Mouse (Mus musculus) E14TG2a.4 (cell line): ENCODE data around the gene Smc6.

Source experiments
- H3K27me3 ChIP-seq: 2 replicates; pipeline ENCODE4 v1.6.1; 2014; ENCODE audit warnings: low read length, control low read depth; ENCODE audit not compliant: insufficient read depth
- H3K36me3 ChIP-seq: 2 replicates; pipeline ENCODE4 v1.6.1; 2014; ENCODE audit warnings: low read length, control low read depth; ENCODE audit not compliant: insufficient read depth
- H3K4me1 ChIP-seq: replicated peaks from 2 replicates; pipeline ENCODE4 v1.6.1; 2014; ENCODE audit warnings: low read depth, low read length, control low read depth
- H3K4me3 ChIP-seq: replicated peaks from 2 replicates; pipeline ENCODE4 v1.5.1; 2014; ENCODE audit warnings: mild to moderate bottlenecking, low read length
- H3K9me3 ChIP-seq: 2 replicates; pipeline ENCODE4 v1.6.1; 2014; ENCODE audit warnings: low read length, control low read depth
- CTCF ChIP-seq: conservative IDR thresholded peaks from 2 replicates; pipeline ENCODE4 v1.5.1; 2014; ENCODE audit warnings: low read length
- NANOG ChIP-seq: IDR thresholded peaks from 2 replicates; pipeline ENCODE4 v1.6.1; 2014; ENCODE audit warnings: borderline replicate concordance, low read length, mixed read lengths
- POU5F1 ChIP-seq: IDR thresholded peaks from 2 replicates; pipeline ENCODE4 v1.6.1; 2014; ENCODE audit warnings: low read length, borderline replicate concordance

The Smc6 gene

GRCm38 (mm10) chr12:11226529-11227268 lies 39.0 kb upstream of the Smc6 start:
- H3K4me1 ChIP-seq = peaks cover 43% of the 10 kb centered on the region
- TF ChIP-seq NANOG (no peak), POU5F1 (no peak)
- no peak overlapping the region for H3K4me3 ChIP-seq
- H3K36me3 ChIP-seq = no peaks in the 10 kb centered on the region
- no peaks in the 10 kb centered on the region for H3K9me3 ChIP-seq
- H3K27me3 ChIP-seq = no peaks in the 10 kb centered on the region

- H3K9me3 ChIP-seq = no peaks in the 10 kb centered on the region
- H3K27me3 ChIP-seq = no peaks in the 10 kb centered on the region
- H3K4me1 ChIP-seq = peaks cover 9% of the 10 kb centered on the region
- TF ChIP-seq POU5F1 = no peak
- no peak for TF ChIP-seq NANOG
- TF ChIP-seq CTCF = no peak
- H3K36me3 ChIP-seq = no peaks in the 10 kb centered on the region
- H3K4me3 ChIP-seq = no peak overlapping the region
Observed at GRCm38 (mm10) chr12:11230267-11230666, 35.4 kb upstream of the Smc6 start.

- peaks cover 5% of the 10 kb centered on the region for H3K36me3 ChIP-seq
- H3K4me1 ChIP-seq = no peaks in the 10 kb centered on the region
- no peaks in the 10 kb centered on the region for H3K27me3 ChIP-seq
- H3K9me3 ChIP-seq = no peaks in the 10 kb centered on the region
- no peak overlapping the region for H3K4me3 ChIP-seq
- TF ChIP-seq POU5F1 (no peak), CTCF (no peak), NANOG (no peak)
Observed at GRCm38 (mm10) chr12:11235996-11236395, 29.7 kb upstream of the Smc6 start.

- H3K36me3 ChIP-seq = peaks cover 77% of the 10 kb centered on the region
Observed at GRCm38 (mm10) chr12:11247460-11247859, 18.2 kb upstream of the Smc6 start.

GRCm38 (mm10) chr12:11250322-11250721 lies 15.4 kb upstream of the Smc6 start:
- H3K9me3 ChIP-seq = no peaks in the 10 kb centered on the region
- no peaks in the 10 kb centered on the region for H3K4me1 ChIP-seq
- no peak overlapping the region for H3K4me3 ChIP-seq
- no peak for TF ChIP-seq CTCF
- no peak for TF ChIP-seq POU5F1
- TF ChIP-seq NANOG = no peak
- H3K36me3 ChIP-seq = peaks cover 71% of the 10 kb centered on the region
- H3K27me3 ChIP-seq = no peaks in the 10 kb centered on the region

More at GRCm38 (mm10) chr12:11247460-11247859, 18.2 kb upstream of the Smc6 start:
- TF ChIP-seq CTCF (no peak), POU5F1 (no peak), NANOG (no peak)
- Histone ChIP-seq H3K27me3 (no peaks in the 10 kb centered on the region), H3K4me3 (no peak overlapping the region), H3K9me3 (no peaks in the 10 kb centered on the region), H3K4me1 (no peaks in the 10 kb centered on the region)

GRCm38 (mm10) chr12:11264895-11265294 lies 791 bp upstream of the Smc6 start:
- no peaks in the 10 kb centered on the region for H3K27me3 ChIP-seq
- peak overlapping the region; percentile 95 for H3K4me3 ChIP-seq
- H3K4me1 ChIP-seq = peaks cover 31% of the 10 kb centered on the region
- peaks cover 9% of the 10 kb centered on the region for H3K36me3 ChIP-seq
- TF ChIP-seq POU5F1 (no peak), CTCF (no peak), NANOG (no peak)
- H3K9me3 ChIP-seq = no peaks in the 10 kb centered on the region

- peak overlapping the region; percentile 95 for H3K4me3 ChIP-seq
- no peak for TF ChIP-seq POU5F1
- TF ChIP-seq NANOG = no peak
- no peak for TF ChIP-seq CTCF
- H3K36me3 ChIP-seq = peaks cover 12% of the 10 kb centered on the region
Observed at GRCm38 (mm10) chr12:11266282-11266985, 748 bp downstream of the Smc6 start.

GRCm38 (mm10) chr12:11267030-11267429 lies 1.3 kb downstream of the Smc6 start:
- Histone ChIP-seq H3K27me3 (no peaks in the 10 kb centered on the region), H3K4me1 (peaks cover 31% of the 10 kb centered on the region), H3K36me3 (peaks cover 15% of the 10 kb centered on the region), H3K4me3 (peak overlapping the region; percentile 95), H3K9me3 (no peaks in the 10 kb centered on the region)
- TF ChIP-seq CTCF = no peak

More at GRCm38 (mm10) chr12:11266282-11266985, 748 bp downstream of the Smc6 start:
- H3K27me3 ChIP-seq = no peaks in the 10 kb centered on the region
- H3K9me3 ChIP-seq = no peaks in the 10 kb centered on the region
- peaks cover 31% of the 10 kb centered on the region for H3K4me1 ChIP-seq

- peaks cover 53% of the 10 kb centered on the region for H3K36me3 ChIP-seq
- H3K4me3 ChIP-seq = no peak overlapping the region
- TF ChIP-seq NANOG = no peak
- TF ChIP-seq POU5F1 = no peak
- no peak for TF ChIP-seq CTCF
- no peaks in the 10 kb centered on the region for H3K9me3 ChIP-seq
- H3K27me3 ChIP-seq = no peaks in the 10 kb centered on the region
- H3K4me1 ChIP-seq = peaks cover 10% of the 10 kb centered on the region
Observed at GRCm38 (mm10) chr12:11272568-11272967, 6.9 kb downstream of the Smc6 start.
